ENCODE assay signal across 12 mouse cellular contexts in the genomic region with DNA sequence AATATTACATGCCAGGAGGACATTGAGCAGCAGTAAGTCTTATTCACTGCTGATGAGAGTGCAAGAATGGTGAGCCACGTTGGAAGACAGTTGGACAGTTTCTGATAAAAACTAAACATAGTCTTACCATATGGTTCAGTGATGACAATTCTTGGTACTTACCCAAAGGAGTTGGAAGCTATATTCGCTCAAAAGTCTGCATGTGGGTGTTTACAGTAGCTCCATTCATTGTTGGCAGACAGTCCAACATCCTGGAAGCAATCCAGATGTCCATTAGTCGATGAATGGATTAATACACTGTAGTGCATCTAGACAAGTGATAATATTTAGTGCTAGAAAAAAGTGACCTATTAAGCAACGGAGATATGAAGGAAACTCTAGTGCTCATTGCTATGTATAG.
DNase-seq lines count a peak whose midpoint lies in the region; ATAC-seq lines count a peak whose summit lies in the region.
"Had no signal": no experiment of that assay in that cellular context is flagged by ENCODE, and none has a peak within 500 bp of the region (broad histone marks: within the 10 kb centered on the region; RNA-seq: fewer than 3 reads in every experiment).

No protein-coding gene starts in this region.

- no peaks in the 10 kb centered on the region for H3K27me3 ChIP-seq in midbrain, embryonic 14.5 days (ENCODE audit: control insufficient read depth, insufficient read depth, low read length)
- H3K27me3 ChIP-seq: embryonic facial prominence, embryonic 15.5 days had no signal

- H3K9me3 ChIP-seq in midbrain, embryonic 14.5 days (ENCODE audit: control insufficient read depth, low read length): no peaks in the 10 kb centered on the region
- H3K9me3 ChIP-seq: embryonic facial prominence, embryonic 15.5 days had no signal

- H3K27ac ChIP-seq in midbrain, embryonic 14.5 days (replicated peaks; ENCODE audit: low read depth, low read length): no peak overlapping the region
- H3K27ac ChIP-seq: embryonic facial prominence, embryonic 15.5 days had no signal

- no peak for ATAC-seq in midbrain, embryonic 14.5 days (ENCODE audit: low FRiP score, low TSS enrichment)
- ATAC-seq: liver, postnatal 0 days; midbrain, embryonic 16.5 days had no signal

- H3K9ac ChIP-seq in midbrain, embryonic 14.5 days (replicated peaks; ENCODE audit: low read length): no peak overlapping the region
- H3K9ac ChIP-seq: embryonic facial prominence, embryonic 15.5 days; liver, postnatal 0 days had no signal

- peak; percentile 57 for DNase-seq in layer of hippocampus, adult 11-12 months (ENCODE audit: low spot score)
- no peak for DNase-seq in layer of hippocampus, postnatal 36 days
- DNase-seq in brain, adult 2 months (ENCODE audit: low read depth, low spot score): peak; percentile 81
- DNase-seq in cerebellum, adult 8-10 months: peak; percentile 48
- peak; percentile 18 to 67 for DNase-seq in layer of hippocampus, postnatal 14 days (ENCODE audit: low spot score in 2 of 2)
- no peak for DNase-seq in heart, adult 11 months
- DNase-seq in embryo, embryonic 10.5 days (ENCODE audit: low spot score): no peak
- DNase-seq in midbrain, embryonic 14.5 days: no peak
- DNase-seq: gastrocnemius, postnatal 25 days; liver, postnatal 0 days had no signal

- H3K4me1 ChIP-seq in midbrain, embryonic 14.5 days (ENCODE audit: control insufficient read depth, insufficient read depth, low read length): no peaks in the 10 kb centered on the region

- no peaks in the 10 kb centered on the region for H3K36me3 ChIP-seq in midbrain, embryonic 14.5 days (ENCODE audit: control insufficient read depth, insufficient read depth, low read length)
- H3K36me3 ChIP-seq: embryonic facial prominence, embryonic 15.5 days had no signal

- 85% methylated on average over 4 of the region's 4 CpGs for WGBS in midbrain, embryonic 14.5 days

- H3K4me3 ChIP-seq in midbrain, embryonic 14.5 days (replicated peaks; ENCODE audit: low read depth, low read length): no peak overlapping the region
- H3K4me3 ChIP-seq: embryonic facial prominence, embryonic 15.5 days had no signal

- H3K4me2 ChIP-seq in midbrain, embryonic 14.5 days (ENCODE audit: low read length): no peak overlapping the region
- H3K4me2 ChIP-seq: embryonic facial prominence, embryonic 15.5 days had no signal

Comparison
In these comparisons a context has a peak if more than half of its experiments do, and no peak if none do; other contexts are left out.
1. DNase-seq: peak in layer of hippocampus, adult 11-12 months (single experiment), brain, adult 2 months (single experiment), cerebellum, adult 8-10 months (single experiment) and layer of hippocampus, postnatal 14 days (2 of 2); none in layer of hippocampus, postnatal 36 days (0 of 2), heart, adult 11 months (single experiment), embryo, embryonic 10.5 days (single experiment) and midbrain, embryonic 14.5 days (single experiment).